Mouse (Mus musculus) gastrocnemius, postnatal 25 days (tissue): ENCODE results near the gene Rab3il1. TPM values are rescaled to one million over a fixed set of nuclear protein-coding genes. Genes with fewer than 3 reads are reported as not detected.

ENCODE experiments used
- DNase-seq: peaks from one replicate; pipeline ENCODE4 v3.0.0; 2022
- total RNA-seq, 2 experiments: library from RNA; stranded (reverse); gene quantifications; 1 replicate in 1 of 2; 2 replicates in 1 of 2; pipeline ENCODE4 v1.2.3; 2021

Rab3il1 gene
- total RNA-seq, 2 experiments from 2014 or later, result 6.0 to 6.5 TPM

- DNase-seq, result peak; percentile 71
Observed at GRCm38 (mm10) chr19:9982852-9983542, 18.5 kb upstream of the Rab3il1 start.

DNA sequence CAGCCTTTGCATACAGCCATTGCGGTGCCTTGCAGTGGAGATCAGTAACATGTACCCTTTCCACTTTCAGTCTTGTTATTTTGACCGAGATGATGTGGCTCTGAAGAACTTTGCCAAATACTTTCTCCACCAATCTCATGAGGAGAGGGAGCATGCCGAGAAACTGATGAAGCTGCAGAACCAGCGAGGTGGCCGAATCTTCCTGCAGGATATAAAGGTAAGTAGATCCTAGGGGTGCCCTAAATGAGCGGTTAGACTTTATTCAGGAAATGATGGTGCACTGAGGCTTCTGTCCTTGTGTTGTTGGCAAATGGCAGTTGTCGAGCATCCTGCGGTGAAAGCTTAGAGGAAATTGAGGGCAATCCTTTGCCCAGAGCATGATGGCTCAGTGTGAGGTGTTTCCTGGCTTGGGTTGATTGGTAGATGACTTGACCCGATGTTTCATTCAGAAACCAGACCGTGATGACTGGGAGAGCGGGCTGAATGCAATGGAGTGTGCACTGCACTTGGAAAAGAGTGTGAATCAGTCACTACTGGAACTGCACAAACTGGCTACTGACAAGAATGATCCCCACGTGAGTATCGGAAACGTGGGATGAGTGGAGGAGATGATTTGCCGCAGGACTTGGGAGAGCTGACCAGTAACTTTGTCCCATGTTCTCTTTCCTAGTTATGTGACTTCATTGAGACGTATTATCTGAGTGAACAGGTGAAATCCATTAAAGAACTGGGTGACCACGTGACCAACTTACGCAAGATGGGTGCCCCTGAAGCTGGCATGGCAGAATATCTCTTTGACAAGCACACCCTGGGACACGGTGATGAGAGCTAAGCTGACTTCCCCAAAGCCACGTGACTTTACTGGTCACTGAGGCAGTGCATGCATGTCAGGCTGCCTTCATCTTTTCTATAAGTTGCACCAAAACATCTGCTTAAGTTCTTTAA lies 17.1 kb upstream of the Rab3il1 start:
- DNase-seq, result no peak

GRCm38 (mm10) chr19:9985190-9985899 lies 16.1 kb upstream of the Rab3il1 start:
- no peak for DNase-seq

- no peak for DNase-seq
Observed at GRCm38 (mm10) chr19:9985900-9986421, 15.5 kb upstream of the Rab3il1 start.

DNA sequence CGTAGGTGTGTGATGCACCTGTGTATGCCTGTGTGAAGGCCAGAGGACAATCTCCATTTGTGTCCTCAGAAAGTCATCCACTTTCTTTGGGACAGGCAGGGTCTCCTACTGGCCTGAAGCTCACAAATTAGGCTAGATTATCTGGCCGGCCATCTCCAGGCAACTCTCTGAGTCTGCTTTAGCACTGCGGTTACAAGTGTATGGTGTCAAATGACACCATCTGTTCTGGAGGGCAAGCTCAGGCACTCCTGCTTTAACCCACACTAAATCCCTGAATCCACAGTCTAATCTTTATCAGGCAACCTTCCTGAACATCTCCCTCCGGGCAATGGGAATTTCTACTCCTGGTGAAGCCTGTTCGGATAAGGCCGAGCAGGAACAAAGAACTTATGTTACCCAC lies 14.3 kb upstream of the Rab3il1 start:
- DNase-seq, result no peak

- DNase-seq, result no peak
Observed at GRCm38 (mm10) chr19:9987593-9987992, 13.9 kb upstream of the Rab3il1 start.

DNA sequence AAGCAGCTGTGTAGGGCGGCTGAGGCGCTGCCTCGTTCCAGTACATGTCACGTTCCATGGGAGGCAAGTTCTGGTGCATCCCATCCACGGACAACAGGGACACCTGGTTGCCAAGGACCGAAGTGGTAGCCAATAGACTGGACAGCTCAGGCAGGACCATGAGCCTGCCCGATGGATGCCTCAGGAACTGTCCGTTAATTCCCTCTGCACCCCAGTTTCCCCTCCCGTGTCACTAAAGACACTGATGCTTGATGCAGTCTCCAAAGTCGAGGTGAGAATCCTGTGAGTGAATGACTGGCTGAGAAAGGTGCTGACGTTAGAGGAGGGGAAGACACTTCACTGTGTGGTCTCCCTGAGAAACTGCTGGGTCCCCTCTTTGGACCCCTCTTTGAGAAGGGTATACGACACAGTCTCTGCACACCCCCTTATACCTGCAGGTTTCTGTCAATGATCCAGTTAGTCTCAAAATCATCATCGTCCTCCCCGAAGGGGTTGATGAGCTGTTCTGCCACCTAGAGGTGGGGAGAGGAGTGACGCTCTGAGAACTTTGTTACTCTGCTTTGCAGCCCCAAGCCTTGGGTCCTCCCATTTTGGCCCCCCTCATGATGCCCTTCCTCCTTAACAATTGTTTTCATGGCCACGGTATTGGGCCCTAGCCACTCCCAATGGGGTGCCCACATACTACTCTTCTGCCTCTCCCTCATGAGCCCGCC lies 12.1 kb upstream of the Rab3il1 start:
- no peak for DNase-seq

DNA sequence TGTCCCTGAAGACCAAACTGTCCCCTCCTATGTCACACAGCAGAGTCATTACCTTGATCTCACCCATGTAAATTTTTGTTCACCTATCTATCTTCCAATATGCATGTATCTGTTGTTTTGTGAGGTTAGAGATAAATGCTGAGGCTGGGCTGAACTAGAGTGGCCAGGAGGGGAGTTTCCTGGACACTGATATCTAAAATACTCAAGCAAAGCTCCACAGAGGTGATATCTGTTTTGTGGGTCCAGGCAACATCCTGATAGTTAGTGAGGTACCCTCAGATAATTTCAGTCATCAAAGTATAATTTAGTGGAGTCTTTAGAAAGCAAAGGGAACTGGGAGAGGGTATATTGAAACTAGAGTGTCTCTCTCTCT lies 11.6 kb upstream of the Rab3il1 start:
- DNase-seq, result no peak

DNA sequence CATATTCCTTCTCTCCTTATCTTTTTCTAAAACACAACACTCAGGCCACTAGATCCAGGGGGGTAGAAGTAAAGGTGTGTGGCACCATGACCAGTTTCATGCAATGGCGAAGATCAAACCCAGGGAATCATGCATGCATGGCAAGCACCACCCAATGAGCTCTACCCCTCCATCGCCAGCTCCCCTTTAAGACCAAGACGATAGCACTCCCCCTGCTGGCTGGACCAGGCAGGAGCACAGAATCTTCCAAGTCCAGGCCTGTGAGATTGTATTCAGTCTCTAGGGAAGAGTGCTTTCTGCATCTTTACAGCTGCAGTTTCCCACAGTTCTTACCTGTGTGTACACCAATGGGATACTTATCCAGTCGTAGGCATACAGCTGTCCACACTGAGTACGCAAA lies 10.2 kb upstream of the Rab3il1 start:
- peak; percentile 73 for DNase-seq

- no peak for DNase-seq
Observed at GRCm38 (mm10) chr19:9992011-9992958, 9.2 kb upstream of the Rab3il1 start.

GRCm38 (mm10) chr19:9993036-9993656 lies 8.3 kb upstream of the Rab3il1 start:
- DNase-seq, result peak; percentile 88

DNA sequence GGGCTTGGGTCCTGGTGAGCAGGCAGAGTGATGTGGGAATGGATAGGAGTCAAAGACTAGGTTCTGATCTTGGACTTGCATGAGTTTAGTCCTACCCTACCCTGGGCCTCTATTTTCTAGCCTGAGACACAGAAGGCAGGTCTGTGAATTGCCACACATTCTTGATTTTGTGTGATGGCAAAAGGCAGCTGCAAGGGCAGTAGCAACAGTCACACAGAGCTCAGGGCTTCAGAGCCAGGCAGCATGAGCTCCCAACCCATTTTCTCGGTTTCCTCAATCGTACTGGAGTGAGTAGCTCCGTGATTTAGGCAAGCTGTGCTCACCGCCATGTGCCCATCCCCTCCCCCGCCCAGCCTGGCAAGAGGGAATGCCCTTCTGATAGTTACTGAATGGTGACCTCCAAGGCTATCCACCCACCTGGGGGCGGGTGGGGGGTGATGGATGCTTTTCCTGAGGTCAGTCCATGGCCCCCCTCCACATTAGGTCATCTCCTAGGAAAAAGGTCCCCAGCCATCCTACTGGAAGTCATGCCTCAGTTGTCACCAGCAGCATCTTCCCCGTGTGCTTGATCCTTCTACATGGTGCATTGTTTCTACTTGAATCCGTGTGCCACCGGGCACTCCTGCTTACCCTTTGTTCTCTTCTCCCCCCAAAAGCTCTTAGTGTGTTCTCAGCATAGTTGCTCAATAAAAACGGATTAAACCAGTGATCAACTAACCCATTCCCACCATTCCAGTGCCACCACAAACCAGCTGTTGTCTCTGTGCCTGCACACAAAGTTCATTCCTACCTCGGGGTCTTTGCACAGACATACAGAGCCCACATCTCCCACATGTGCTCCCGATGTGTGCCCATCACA lies 4.0 kb upstream of the Rab3il1 start:
- DNase-seq, result no peak

GRCm38 (mm10) chr19:9998063-9998416 lies 3.4 kb upstream of the Rab3il1 start:
- DNase-seq, result no peak

DNA sequence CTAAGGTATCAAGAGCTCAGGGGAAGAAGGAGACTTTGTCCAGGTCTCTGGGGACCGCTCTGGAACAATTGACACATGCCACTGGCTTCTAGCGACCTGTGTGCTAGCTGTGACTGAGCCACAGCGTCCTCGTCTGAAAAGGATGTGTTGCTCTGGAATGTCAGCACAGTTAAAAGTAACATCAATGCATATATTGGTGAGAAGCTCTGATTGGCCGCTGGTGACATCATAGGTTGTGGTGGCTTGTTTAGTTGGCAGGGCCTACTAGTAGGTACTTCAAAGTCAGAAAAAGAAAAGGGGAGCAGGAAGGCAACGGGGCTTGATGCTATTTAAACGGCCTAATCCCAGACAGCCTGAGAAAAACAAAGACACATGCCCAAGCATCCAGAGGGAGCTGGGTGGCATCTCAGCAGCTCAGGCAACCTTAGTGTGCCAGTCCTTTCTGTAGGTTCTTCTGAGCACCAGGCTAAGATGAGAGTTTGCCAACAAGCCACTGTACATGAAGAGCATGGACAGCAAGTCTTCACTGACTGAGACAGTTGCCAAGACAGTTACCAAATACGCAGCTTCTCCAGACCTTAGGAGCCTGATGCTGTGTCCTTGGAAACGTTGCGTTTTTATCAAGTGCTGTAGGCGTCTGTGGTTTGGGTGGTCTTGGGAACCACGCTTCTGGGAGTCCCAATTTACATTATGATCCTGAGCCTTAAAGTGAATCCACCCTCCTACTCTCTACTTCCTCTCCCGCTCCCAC lies 2.6 kb upstream of the Rab3il1 start:
- DNase-seq, result no peak

DNA sequence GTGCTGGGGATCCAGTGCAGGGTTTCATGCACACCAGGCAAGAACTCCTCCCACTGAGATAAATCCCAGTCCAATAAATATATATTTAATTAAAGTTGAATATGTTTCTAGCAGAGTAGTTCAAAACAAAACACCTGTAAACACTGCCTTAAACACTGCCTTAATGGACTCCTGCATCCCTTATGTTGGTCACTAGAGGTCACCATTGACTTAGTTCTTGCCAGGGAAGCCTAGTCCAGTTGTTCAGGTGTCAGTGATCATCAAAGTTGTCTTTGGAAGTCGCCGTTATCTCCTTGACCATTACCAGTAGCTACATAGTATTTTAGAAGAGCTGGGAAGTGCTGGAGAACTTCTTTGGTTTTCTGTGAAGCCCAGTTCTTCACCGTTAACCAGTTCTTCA lies 1.1 kb upstream of the Rab3il1 start:
- no peak for DNase-seq

DNA sequence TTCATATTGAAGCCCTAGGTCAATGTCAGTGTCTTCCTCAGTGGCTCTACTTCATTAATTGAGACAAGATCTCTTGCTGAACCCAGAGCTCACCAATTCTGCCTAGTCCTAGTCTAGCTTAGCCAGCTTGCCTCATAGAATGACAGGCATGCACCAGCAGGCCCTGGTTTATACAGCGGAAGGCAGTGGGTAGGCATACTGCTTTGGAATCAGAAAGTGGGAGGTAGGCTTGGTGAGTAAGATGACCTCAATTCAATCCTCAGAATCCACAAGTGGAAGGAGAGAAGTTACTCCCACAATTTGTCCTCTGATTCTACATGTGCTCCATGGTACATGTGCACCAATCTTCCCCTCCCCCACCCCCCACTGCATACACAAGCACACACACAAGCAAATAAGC lies 2.2 kb downstream of the Rab3il1 start:
- DNase-seq, result no peak

GRCm38 (mm10) chr19:10011408-10011807 lies 9.9 kb downstream of the Rab3il1 start:
- DNase-seq, result no peak

DNA sequence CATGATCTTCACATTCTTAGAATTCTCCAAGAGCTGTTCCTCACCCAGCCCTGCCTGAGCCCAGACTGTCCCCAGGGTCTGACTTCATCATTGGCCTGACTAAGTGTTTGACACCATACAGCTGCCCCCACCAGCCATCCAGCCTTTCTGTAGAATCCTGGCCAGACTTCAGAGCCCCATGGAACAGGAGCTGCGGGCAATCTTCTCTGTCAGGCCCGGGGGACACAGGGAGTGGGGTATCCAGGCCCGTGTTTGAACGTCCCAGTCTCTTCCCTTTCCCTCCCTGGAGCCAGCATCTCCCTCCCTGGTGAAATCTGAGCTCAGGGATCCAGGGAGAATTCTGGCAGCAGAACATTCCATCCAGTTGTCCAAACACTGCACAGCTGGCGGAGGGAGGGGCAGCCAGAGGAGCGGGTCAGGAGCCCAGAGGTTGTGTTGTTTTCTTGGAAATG lies 11.4 kb downstream of the Rab3il1 start:
- peak; percentile 85 for DNase-seq
